Mouse (Mus musculus): ENCODE data around the gene Rsl1d1.

Gene Rsl1d1

DNA sequence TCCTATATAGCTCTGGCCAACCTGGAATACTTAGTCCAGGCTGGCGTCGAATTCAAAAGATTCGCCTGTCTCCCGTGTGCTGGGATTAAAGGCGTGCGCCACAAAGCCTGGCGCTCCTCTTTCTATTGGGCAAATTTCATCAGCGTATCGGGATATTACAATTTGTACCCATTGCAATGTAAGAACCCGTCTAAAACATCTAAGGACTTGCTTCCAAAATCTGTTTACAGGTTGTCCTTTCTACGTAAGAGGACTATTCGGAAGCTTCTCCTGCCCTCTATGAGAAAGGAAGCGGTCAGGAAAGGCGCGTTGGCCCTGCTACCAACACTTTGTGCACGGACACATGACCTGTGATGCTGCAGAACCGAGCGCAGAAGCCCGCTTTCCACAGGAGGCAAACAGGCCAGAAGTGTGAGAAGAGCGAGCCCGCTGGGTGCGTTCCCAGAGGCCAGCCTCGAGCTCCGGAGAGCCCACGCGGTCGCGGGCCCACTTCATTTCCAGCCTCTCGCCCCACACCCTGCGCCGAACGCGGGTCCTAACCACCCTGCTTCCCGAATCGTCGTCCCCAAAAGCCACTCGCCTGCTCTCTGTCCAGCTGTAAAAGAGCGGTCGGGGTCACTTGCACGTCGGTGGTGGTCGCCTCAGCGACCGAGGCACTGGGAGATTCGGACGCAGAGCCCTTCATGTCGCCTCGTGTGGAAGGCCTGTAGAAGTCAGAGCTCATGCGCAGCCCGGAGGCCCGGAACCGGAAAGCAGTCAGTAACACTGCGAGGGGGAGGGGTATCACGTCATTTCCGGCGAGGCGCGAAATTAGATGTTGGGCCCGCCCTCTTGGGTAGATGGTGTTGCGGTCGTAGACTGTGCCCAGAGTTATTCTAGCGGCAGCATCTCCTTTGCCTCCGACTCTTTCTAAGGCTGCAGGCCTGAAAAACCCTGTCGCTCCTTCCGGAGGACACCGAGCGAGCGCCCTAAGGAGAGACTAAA lies at the start of gene Rsl1d1:
TSS of gene Rsl1d1 (minus strand) at position 761 of the 984 bp plus-strand sequence.
- DNase-seq: peak; percentile 91 to 92

GRCm38 (mm10) chr16:11247791-11248190 lies 44.7 kb upstream of the Rsl1d1 start:
- DNase-seq: no peak

- no peak for DNase-seq
Observed at GRCm38 (mm10) chr16:11245767-11246166, 42.6 kb upstream of the Rsl1d1 start.

DNA sequence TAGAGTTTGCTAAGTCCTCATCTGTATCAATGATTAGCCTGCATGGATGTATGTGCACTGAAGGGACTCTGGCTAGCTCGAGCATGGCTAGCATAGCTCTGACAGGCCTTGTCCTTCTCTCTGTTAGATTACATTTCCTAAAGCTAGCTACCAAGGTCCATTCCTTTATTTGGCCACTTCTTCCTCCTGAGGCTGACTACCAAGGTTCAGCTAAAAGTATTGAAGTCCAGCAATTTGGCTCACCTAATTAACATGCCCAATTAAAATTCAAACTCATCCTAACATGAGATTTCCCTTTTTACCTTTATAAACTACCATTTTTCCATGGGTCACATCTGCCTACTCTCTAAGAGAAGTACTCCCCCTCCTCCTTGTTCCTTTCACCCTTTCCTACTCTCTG lies 39.3 kb upstream of the Rsl1d1 start:
- DNase-seq: no peak

DNA sequence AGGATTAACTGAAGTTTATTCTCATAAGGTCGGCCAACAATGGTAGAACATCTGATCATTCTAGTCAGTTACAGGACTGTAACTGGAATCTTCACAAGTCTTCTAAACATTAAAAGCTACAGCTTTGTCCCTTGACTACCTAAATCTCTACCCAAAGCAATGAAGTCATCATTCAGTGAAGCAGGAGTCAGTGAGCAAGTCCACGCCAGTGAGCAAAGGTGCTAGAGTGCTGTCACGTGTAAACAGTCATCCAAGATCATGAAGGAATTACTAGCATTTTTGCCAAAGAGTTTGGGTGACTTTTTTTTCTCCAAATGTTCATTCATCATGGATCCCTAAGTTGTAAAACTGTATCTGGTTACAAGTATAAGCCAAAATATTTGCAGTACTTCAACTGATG lies 14.7 kb upstream of the Rsl1d1 start:
- DNase-seq: no peak

GRCm38 (mm10) chr16:11203600-11204390 lies 664 bp upstream of the Rsl1d1 start:
- DNase-seq: no peak

- DNase-seq: no peak
Observed at GRCm38 (mm10) chr16:11201740-11202394, 1.3 kb downstream of the Rsl1d1 start.

- no peak for DNase-seq
Observed at GRCm38 (mm10) chr16:11200247-11200646, 2.9 kb downstream of the Rsl1d1 start.

DNA sequence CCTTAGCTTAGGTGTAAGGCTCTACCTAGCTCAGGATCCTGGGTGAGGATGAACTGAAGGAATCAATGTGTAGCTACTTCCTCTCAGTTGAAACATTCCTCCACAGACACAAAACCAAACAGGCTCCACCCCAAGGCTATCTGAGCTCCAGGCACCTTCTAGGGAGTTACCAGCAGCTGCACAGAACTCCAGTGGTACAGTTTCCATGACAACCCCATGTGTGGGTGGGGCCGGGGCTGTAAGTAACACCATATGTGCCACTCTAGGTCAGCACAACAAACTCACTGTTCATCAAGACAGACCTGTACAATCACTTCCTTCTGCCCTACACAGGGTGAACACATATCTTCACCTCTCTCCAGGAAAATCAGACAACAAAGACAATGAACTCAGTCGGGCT lies 4.7 kb downstream of the Rsl1d1 start:
- DNase-seq: no peak

GRCm38 (mm10) chr16:11197052-11197451 lies 6.1 kb downstream of the Rsl1d1 start:
- no peak for DNase-seq

DNA sequence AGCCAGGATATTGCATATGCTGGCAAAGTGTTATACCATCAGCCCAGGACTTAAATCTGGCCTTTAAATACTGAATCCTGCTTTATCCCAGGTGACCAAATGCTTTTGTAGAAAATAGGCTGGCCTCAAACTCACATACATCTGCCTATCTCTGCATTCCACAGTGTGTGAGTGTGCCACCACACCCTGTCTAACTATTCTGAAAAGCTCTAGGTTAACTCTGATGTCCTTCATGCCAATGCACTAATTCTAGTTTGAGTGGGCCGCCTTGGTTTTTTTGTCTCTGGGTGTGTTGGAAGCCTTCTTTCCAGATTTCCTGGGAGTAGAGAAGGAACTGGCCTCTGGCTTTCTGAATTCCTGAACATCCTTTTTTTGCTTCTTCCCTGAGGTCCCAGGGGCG lies 9.9 kb downstream of the Rsl1d1 start:
- no peak for DNase-seq

DNA sequence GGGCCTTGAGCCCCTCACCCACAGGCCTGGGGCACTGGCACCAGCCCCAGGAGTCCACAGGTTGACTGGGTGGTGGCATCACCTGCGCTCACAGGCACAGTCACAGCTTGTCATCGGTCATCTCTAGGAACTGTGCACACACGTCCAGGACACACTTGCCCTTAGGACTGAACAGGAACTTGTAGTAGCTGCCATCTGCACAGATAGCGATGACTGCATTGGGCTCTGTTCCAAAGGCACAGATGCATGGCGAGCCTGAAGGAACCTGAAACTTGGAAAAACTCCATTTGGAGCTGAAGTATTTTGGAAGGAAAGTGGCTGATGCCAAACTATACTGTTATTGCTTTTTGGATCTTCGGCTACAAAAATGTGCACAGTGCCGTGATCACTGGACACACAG lies 13.0 kb downstream of the Rsl1d1 start:
- no peak for DNase-seq

DNA sequence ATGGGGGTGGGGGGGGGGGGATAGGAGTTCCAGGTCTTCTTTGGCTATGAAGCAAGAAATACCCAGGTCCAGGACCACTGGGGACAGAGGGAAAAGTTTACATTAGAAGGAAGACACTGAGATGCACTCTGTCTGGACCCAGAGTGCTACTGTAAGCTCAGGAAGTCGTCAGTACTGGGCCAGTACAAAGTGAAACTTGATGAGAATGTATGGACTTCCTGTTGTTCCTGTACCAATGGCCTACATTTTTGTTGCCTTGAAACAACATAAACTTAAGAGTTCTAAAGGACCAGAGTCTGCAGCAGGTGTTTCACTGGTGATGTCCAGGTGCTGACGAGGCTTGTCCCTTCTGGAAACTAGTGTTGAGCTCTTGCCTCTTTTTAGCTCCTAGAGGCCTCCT lies 25.7 kb downstream of the Rsl1d1 start:
- no peak for DNase-seq

- DNase-seq: no peak
Observed at GRCm38 (mm10) chr16:11176884-11177244, 26.3 kb downstream of the Rsl1d1 start.

DNA sequence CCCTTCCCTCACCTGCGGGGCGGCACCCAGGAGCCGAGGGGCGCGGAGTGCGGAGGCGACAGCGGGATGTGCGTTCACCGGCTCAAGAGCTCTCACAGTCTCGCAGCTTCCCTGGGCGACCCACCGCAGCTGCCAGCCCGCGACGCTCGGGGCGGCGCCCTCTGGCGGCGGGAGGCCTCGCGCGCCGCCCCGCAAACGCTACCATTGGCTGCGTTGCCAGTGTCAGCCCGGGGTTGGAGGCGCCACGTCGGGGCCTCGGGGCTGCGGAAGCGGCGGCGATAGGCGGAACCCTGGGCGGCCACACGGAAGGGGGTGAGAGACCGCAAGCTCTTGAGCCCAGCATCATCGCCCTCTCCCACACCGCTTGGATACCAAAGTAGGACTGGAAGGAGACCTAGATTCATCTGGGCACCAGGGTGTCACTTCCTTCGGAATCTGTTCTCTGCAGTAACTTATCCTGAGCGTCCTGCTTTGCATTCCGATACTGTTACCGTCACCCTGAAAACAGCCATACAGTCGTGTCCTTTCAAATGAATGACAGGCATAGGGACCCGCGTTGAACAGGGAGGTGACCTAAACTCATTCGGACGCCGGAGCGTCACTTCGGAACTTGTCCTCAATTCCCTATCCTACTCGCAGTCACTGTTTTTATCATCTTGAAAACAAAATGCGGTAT lies 26.8 kb downstream of the Rsl1d1 start, which contains the start of gene Zc3h7a:
TSS of gene Zc3h7a (minus strand) at position 186 of the 676 bp plus-strand sequence.
- DNase-seq: peak; percentile 91 to 94

DNA sequence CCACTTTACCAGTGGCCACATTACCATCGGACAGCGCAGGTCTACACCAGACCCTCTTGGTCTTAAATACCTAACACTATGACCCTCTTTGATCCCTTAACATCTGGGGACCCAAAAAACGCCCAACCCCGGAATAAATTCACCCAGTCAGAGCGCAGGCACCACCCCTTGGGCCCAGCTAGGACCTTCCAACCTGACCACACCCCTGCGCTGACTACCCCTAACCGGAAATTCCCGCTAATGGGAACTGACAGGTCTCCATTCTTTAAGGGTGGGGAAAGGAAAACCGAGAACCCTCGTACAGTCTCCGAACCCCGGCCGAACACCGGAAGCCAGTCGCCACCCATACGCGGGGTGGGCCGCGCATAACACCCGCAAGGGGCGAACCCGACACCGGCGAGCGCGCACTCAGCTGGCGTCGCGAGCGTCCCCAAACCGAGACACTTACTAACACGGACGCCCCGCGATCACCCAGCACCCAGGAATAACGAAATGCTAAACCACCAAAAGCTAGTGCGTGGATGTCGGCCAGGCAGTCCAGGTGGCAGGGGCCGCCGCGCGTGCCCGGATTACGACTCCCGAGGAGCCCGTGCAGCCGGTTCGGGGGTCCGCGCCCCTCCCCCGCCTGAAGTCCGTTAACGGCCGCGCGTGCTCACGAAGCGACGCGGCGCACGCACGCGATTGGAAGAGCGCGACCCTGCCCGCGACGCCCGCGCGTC lies 27.5 kb downstream of the Rsl1d1 start:
- DNase-seq: peak; percentile 81 to 89

DNA sequence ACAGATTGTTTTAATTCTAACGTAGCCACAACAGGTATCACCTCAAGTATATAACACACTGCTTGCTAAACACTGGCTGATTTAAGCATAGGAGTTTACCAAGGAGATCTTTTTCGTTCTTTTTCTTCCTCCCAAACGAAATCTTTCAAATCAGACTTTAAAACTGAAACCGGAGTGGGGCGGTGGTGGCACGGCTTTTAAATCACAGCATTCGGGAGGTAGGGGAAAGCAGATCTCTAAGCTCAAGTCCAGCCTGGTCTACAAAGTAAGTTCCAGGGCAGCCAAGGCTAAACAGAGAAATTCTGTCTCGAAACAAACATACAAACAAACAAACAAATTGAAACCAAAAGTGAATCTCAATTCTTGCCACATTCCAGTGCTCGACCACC lies 28.0 kb downstream of the Rsl1d1 start:
- DNase-seq: peak in 1 of 2 experiments; percentile 4

DNA sequence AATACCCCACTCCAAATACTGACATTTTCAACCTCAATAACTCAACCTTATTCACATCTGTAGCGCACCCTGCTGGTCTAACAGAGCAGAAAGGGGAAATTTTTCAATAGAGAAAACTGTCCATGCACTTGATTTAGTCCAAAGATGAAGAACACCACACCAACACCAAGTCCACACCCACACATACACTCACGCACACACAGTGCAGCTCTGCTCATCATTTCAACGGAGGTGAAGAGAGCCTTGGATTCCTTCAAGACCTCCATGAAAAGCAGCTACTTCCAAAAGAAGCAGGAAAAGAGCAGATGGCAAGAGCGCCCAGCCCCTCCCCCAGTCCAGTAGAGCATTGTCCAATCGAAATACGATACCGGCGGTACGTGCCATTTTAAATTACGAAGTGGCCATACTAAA lies 28.5 kb downstream of the Rsl1d1 start:
- peak; percentile 49 to 63 for DNase-seq

GRCm38 (mm10) chr16:11171679-11172078 lies 31.5 kb downstream of the Rsl1d1 start:
- DNase-seq: no peak

DNA sequence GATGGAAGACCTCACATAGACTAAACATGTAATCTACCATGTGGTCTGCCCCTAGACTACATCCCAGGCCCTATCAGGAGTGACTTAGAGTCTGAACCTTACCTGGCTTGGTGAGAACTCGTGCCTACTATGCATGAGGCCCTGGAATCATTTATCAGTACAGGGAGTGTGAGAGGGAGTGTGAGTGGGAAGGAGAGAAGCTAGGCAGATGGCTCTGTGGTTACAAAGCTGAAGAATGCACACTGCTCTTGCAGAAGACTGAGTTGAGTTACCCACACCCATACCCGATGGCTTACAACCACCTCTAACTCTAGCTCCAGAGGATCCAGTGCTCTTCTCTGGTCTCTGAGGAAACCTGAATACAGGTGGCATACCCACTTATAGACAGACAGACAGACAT lies 36.7 kb downstream of the Rsl1d1 start:
- DNase-seq: no peak

- DNase-seq: no peak
Observed at GRCm38 (mm10) chr16:11164695-11165255, 38.4 kb downstream of the Rsl1d1 start.
